Mouse (Mus musculus) kidney, adult 11 months (tissue): ENCODE results near the gene Lss.

Source experiments
- DNase-seq: peaks from one replicate; pipeline ENCODE4 v3.0.0; 2022

Lss gene

DNA sequence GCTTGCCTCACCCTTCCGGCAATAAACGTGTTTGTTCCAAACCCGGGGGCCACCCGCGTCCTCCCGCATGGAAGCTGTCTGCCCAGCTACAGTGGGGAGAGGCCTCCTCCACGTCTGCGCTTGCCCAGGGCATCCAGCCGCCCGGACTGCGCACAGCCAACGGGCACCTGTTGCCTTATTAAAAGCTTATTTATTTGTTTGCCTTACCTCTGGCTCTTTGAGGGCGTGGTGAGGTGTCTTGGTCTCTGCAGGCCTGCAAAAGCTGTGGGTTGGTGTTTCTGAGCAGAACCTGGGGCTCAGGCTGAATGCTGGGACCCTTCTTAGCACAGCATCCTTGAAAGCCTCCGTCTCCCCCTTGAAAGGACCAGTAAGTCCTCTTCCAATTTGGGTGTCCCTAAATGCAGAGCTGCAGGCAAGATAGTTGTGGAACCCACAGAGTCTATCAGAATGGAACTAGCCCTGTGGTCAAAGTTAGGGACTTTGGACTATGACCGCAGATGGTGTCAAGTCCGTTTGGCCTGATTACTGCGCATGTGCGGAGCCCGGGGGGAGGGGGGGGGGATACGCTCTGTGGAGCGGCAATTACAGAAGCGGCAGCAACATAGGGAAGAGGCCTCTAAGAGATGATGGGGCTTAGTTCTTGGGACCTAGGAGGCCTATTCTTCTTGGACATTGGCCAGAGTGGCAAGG lies 38.8 kb downstream of the Lss start:
- peak; percentile 48 for DNase-seq

DNA sequence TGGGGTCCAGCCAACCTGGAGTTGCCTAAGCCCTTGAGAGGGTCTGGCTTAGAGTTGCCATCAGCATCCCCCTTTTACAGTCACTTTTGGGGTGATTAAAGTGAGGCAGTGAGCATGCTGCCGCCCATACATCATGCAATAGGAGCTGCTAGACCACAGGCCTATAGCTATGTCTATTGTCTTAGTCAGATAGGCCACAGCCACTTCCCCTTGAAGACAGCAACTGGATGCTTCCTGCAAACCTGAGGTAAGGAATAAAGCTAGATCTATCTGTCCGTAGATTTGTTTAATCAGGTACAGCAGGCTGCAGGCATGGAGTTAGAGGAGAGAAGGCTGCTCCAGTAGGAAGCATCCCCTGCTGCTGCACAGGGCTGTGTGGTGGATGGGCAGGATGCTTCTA lies 39.7 kb downstream of the Lss start:
- DNase-seq = no peak

- no peak for DNase-seq
These were observed 40.8 kb downstream of the Lss start for GRCm38 (mm10) chr10:76572151-76572550.

DNA sequence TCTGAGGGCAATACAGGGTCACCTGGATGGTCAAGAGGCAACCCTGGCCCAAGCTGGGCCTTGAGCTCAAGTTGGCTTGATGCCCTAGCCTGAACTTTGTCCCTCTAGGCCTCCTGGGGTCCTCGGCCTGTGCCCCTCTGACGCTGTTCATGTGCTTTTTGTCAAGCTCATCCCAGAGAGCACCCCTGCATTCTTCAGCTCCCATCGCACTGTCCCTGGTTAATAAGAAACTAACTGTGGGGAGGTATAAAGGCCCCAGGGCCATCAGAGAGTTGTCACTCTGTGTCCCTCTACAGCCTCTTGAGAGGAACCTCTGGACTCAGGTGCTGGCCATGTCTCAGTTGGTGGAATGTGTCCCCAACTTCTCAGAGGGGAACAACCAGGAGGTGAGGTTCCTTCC lies 44.0 kb downstream of the Lss start, which contains the start of gene Ftcd:
Gene Ftcd (plus strand): TSS at position 275 of the 400 bp plus-strand sequence.
- DNase-seq = peak; percentile 79

DNA sequence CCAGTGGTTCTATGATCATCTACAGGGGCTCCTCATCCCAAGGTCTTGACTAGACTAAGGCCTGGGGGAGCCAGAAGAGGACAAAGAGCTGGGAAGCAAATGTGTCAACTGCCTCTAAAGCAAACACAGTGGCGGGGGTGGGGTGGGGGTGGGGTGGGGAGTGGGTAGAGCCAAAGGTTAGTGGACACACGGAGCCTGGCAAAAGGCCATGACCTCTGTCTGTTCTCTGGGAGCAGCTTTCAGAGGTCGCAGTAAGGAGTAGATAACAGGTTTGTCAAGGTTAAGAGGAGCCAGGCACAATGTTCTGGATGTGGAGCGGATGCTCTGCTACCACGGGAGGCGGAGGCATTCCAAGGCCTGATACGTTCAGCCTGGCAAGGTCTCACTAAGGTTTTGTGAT lies 45.5 kb downstream of the Lss start:
- no peak for DNase-seq

DNA sequence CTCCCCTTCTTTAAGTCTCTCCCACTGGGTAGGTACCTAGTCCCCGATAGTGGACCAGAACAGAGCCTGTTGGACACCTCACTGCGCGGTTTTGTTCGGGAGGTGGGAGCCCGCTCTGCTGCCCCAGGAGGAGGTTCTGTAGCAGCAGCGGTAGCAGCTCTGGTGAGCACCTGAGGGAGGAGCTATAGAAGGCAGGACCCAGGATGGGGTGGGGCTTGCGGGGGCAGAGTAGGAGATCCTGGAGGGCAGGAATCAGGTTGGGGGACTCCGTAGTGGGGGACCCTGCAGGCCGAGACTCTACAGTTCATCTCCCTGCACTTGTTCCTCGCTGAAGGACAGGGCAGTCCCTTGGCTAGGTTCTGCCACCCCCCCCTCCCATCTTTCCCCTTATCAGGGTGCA lies 52.8 kb downstream of the Lss start:
- DNase-seq = no peak

GRCm38 (mm10) chr10:76586190-76586589 lies 54.8 kb downstream of the Lss start:
- DNase-seq = no peak

- DNase-seq = no peak
These were observed 58.8 kb downstream of the Lss start for GRCm38 (mm10) chr10:76590197-76590596.

DNA sequence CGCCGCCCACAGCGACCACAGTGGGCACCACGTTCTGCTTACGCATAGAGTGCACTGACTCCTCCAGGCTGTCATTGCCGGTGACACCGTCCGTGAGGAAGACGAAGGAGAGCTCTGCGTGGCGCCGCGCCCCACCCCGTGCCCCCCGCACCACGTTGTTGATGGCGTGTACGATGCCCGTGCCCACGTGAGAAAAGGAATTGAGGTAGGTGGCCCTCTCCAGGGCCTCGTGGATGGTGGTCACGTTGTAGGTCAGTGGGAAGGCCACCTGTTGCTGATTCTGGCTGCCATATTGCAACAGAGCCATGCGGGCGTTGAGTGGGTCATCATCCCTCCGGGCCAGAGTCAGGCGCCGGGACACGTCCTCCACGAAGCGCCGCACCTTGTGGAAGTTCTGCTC lies 65.0 kb downstream of the Lss start:
- DNase-seq = no peak

DNA sequence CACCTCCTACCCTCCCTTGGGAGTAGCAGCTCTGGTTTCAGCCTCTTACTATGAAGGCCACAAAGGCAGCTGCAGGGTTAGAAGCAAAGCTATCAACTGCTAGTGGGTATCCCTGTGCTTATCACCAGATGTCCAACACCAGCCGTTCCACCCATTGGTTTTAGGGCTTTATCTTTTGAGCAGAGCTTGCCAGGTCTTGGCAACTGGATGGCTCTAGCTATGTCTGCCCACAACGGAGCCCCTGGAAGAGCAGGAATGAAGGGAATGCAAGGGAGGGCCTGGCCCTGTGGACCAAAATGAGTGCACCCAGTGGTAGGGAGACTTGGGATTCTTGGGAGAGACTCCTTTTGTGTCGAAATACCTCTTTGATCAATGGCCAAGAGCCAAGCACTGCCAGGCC lies 71.3 kb downstream of the Lss start:
- DNase-seq = no peak
